Comparison of ENCODE assay signal across 8 mouse cellular contexts in the genomic region with DNA sequence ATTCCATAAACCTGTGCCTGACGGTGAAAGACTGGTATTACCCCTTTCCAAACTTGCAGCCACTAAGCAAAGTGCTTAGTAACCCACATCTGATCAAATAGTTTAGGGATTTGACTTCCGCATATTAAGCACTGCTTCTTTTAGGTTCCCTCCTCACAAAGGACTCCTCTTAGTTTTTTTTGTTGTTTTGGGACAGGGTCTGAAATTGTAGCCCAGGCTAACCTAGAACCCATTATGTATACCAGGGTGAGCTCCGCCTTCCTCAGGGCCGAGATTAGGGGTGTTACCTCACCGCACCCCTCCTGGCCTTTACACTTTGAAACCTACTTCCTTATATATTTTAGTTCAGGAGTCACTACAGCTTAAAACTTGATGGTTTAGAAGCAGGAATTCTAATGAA. TPM values are rescaled to one million over a fixed set of nuclear protein-coding genes. Genes with fewer than 3 reads are reported as not detected.
DNase-seq lines count a peak whose midpoint lies in the region; ATAC-seq and TF ChIP-seq lines count a peak whose summit lies in the region.

No protein-coding gene starts in this region.

- ATAC-seq in lung, embryonic 14.5 days (ENCODE audit: insufficient read depth): no peak
- no peak for ATAC-seq in forebrain, embryonic 11.5 days (replicated peaks; ENCODE audit: low FRiP score)
- no peak for ATAC-seq in limb, embryonic 14.5 days (ENCODE audit: low FRiP score, low read depth)
- no peak for ATAC-seq in stomach, embryonic 14.5 days (ENCODE audit: insufficient number of reproducible peaks, insufficient read depth, low FRiP score, low read depth)

- DNase-seq in lung, embryonic 14.5 days: no peak
- DNase-seq in lung, postnatal 4 days: no peak
- no peak for DNase-seq in forebrain, embryonic 11.5 days (ENCODE audit: low spot score)
- DNase-seq in limb, embryonic 14.5 days (ENCODE audit: low spot score): no peak
- DNase-seq in left cerebral cortex, postnatal 25 days (ENCODE audit: low spot score in 2 of 2): no peak
- DNase-seq in urinary bladder, postnatal 36 days (ENCODE audit: low spot score in 2 of 2): no peak
- no peak for DNase-seq in lung, postnatal 25 days (ENCODE audit: low spot score)

- peaks cover 29% of the 10 kb centered on the region for H3K4me1 ChIP-seq in lung, embryonic 14.5 days (ENCODE audit: insufficient read depth)
- peaks cover 17% of the 10 kb centered on the region for H3K4me1 ChIP-seq in forebrain, embryonic 11.5 days (replicated peaks; ENCODE audit: control insufficient read depth, insufficient read depth, low read length)
- H3K4me1 ChIP-seq in limb, embryonic 14.5 days (ENCODE audit: control insufficient read depth, insufficient read depth, low read length): peaks cover 26% of the 10 kb centered on the region
- H3K4me1 ChIP-seq in stomach, embryonic 14.5 days (ENCODE audit: control insufficient read depth, insufficient read depth, low read length): peaks cover 39% of the 10 kb centered on the region

- peak overlapping the region; percentile 94 for H3K4me2 ChIP-seq in lung, embryonic 14.5 days
- H3K4me2 ChIP-seq in forebrain, embryonic 11.5 days (ENCODE audit: low read depth, low read length, severe bottlenecking): peak overlapping the region; percentile 94
- peak overlapping the region; percentile 89 for H3K4me2 ChIP-seq in limb, embryonic 14.5 days (replicated peaks; ENCODE audit: low read depth, low read length, severe bottlenecking)
- H3K4me2 ChIP-seq in stomach, embryonic 14.5 days (replicated peaks; ENCODE audit: low read depth, low read length): peak overlapping the region; percentile 97

- H3K9me3 ChIP-seq in lung, embryonic 14.5 days (ENCODE audit: low read depth, low read length): no peaks in the 10 kb centered on the region
- H3K9me3 ChIP-seq in forebrain, embryonic 11.5 days (ENCODE audit: control insufficient read depth, low read length): no peaks in the 10 kb centered on the region
- no peaks in the 10 kb centered on the region for H3K9me3 ChIP-seq in limb, embryonic 14.5 days (ENCODE audit: control insufficient read depth, low read length)
- H3K9me3 ChIP-seq in stomach, embryonic 14.5 days (ENCODE audit: control insufficient read depth, low read depth, low read length): no peaks in the 10 kb centered on the region

- H3K27ac ChIP-seq in lung, embryonic 14.5 days (ENCODE audit: low read depth): peak overlapping the region; percentile 83; the same call in 1 of the 2 replicates
- no peak overlapping the region for H3K27ac ChIP-seq in forebrain, embryonic 11.5 days (ENCODE audit: low read depth, low read length)
- no peak overlapping the region for H3K27ac ChIP-seq in limb, embryonic 14.5 days (replicated peaks; ENCODE audit: low read depth, low read length)
- peak overlapping the region; percentile 81; the same call in 1 of the 2 replicates for H3K27ac ChIP-seq in stomach, embryonic 14.5 days (ENCODE audit: low read length)

- peak overlapping the region; percentile 52 for H3K4me3 ChIP-seq in lung, embryonic 14.5 days (ENCODE audit: low read depth, low read length)
- H3K4me3 ChIP-seq in forebrain, embryonic 11.5 days (ENCODE audit: low read depth, low read length): peak overlapping the region; percentile 38
- H3K4me3 ChIP-seq in limb, embryonic 14.5 days (replicated peaks; ENCODE audit: low read length): peak overlapping the region; percentile 44
- peak overlapping the region; percentile 42 for H3K4me3 ChIP-seq in stomach, embryonic 14.5 days (ENCODE audit: low read depth, low read length)

- intact Hi-C loops in left cerebral cortex, postnatal 25 days (cut with DNase I): no loop called here

- no peaks in the 10 kb centered on the region for H3K36me3 ChIP-seq in lung, embryonic 14.5 days (ENCODE audit: insufficient read depth)
- H3K36me3 ChIP-seq in forebrain, embryonic 11.5 days (ENCODE audit: control insufficient read depth, insufficient read depth, low read length): no peaks in the 10 kb centered on the region
- H3K36me3 ChIP-seq in limb, embryonic 14.5 days (ENCODE audit: control insufficient read depth, insufficient read depth, low read length): no peaks in the 10 kb centered on the region
- H3K36me3 ChIP-seq in stomach, embryonic 14.5 days (ENCODE audit: control insufficient read depth, insufficient read depth, low read length): no peaks in the 10 kb centered on the region

- TF ChIP-seq POLR2A in limb, embryonic 14.5 days (IDR thresholded peaks at IDR 0.05; ENCODE audit: borderline replicate concordance, extremely low read depth, insufficient read depth, insufficient read length): no peak

- no peak for TF ChIP-seq CTCF in lung, embryonic 14.5 days (IDR thresholded peaks at IDR 0.05; ENCODE audit: low read depth)

- H3K9ac ChIP-seq in lung, embryonic 14.5 days: peak overlapping the region; percentile 60
- H3K9ac ChIP-seq in forebrain, embryonic 11.5 days (ENCODE audit: low read length): peak overlapping the region; percentile 64
- H3K9ac ChIP-seq in limb, embryonic 14.5 days (ENCODE audit: low read depth, low read length, severe bottlenecking): peak overlapping the region; percentile 57; the same call in 1 of the 2 replicates
- H3K9ac ChIP-seq in stomach, embryonic 14.5 days (replicated peaks; ENCODE audit: low read depth, low read length): 0 out of 2 replicates have a peak overlapping the region, but pooled peaks have one; percentile 36

- no peaks in the 10 kb centered on the region for H3K27me3 ChIP-seq in lung, embryonic 14.5 days (ENCODE audit: insufficient read depth, low read length)
- H3K27me3 ChIP-seq in forebrain, embryonic 11.5 days (ENCODE audit: control insufficient read depth, insufficient read depth, low read length): no peaks in the 10 kb centered on the region
- H3K27me3 ChIP-seq in limb, embryonic 14.5 days (ENCODE audit: control insufficient read depth, insufficient read depth, low read length): no peaks in the 10 kb centered on the region
- no peaks in the 10 kb centered on the region for H3K27me3 ChIP-seq in stomach, embryonic 14.5 days (ENCODE audit: control insufficient read depth, insufficient read depth, low read length)

- WGBS in lung, embryonic 14.5 days: 30% methylated on average over 5 of the region's 5 CpGs
- WGBS in forebrain, embryonic 11.5 days: 42% methylated on average over 5 of the region's 5 CpGs
- 31% methylated on average over 5 of the region's 5 CpGs for WGBS in limb, embryonic 14.5 days
- WGBS in stomach, embryonic 14.5 days: 30% methylated on average over 5 of the region's 5 CpGs

RNA-seq across cellular contexts. Expression of gene Msl1, which starts 5.5 kb away (rescaled TPM):
- polyA plus RNA-seq in lung, embryonic 14.5 days (2014; fragmentation: Nextera tagmentation; extraction: Ambion mirVana): 16.2 and 16.3 TPM in 2 replicates
- polyA plus RNA-seq in forebrain, embryonic 11.5 days (2014; fragmentation: Nextera tagmentation; extraction: Ambion mirVana): 24.0 and 28.4 TPM in 2 replicates
- polyA plus RNA-seq in limb, embryonic 14.5 days (2012; rRNA removed): 76.9 and 81.1 TPM in 2 replicates
- 19.8 and 23.5 TPM in 2 replicates for polyA plus RNA-seq in limb, embryonic 14.5 days (2014; fragmentation: Nextera tagmentation; extraction: Ambion mirVana)
- polyA plus RNA-seq in stomach, embryonic 14.5 days (2014; fragmentation: Nextera tagmentation; extraction: Ambion mirVana): 21.6 and 22.3 TPM in 2 replicates
- 100 to 1,000 TPM; 190 to 193 TPM for total RNA-seq in left cerebral cortex, postnatal 25 days (2021)

RNA-seq across cellular contexts. Expression of gene Nr1d1, which starts 14.7 kb away (rescaled TPM):
- 1.4 and 1.7 TPM in 2 replicates for polyA plus RNA-seq in lung, embryonic 14.5 days (2014; fragmentation: Nextera tagmentation; extraction: Ambion mirVana)
- polyA plus RNA-seq in forebrain, embryonic 11.5 days (2014; fragmentation: Nextera tagmentation; extraction: Ambion mirVana): 1.0 and 1.6 TPM in 2 replicates
- 1.8 and 2.5 TPM in 2 replicates for polyA plus RNA-seq in limb, embryonic 14.5 days (2012; rRNA removed)
- 1.2 and 1.4 TPM in 2 replicates for polyA plus RNA-seq in limb, embryonic 14.5 days (2014; fragmentation: Nextera tagmentation; extraction: Ambion mirVana)
- polyA plus RNA-seq in stomach, embryonic 14.5 days (2014; fragmentation: Nextera tagmentation; extraction: Ambion mirVana): 1.7 and 2.3 TPM in 2 replicates
- total RNA-seq in left cerebral cortex, postnatal 25 days (2021): 100 to 1,000 TPM in 1 of 2 experiments, 10 to 100 TPM in 1; 92.5 to 121 TPM

RNA-seq across cellular contexts. Expression of gene Casc3, which starts 14.9 kb away (rescaled TPM):
- 41.0 and 42.8 TPM in 2 replicates for polyA plus RNA-seq in lung, embryonic 14.5 days (2014; fragmentation: Nextera tagmentation; extraction: Ambion mirVana)
- polyA plus RNA-seq in forebrain, embryonic 11.5 days (2014; fragmentation: Nextera tagmentation; extraction: Ambion mirVana): 59.9 and 63.2 TPM in 2 replicates
- polyA plus RNA-seq in limb, embryonic 14.5 days (2012; rRNA removed): 52.4 and 56.8 TPM in 2 replicates
- 34.1 and 40.4 TPM in 2 replicates for polyA plus RNA-seq in limb, embryonic 14.5 days (2014; fragmentation: Nextera tagmentation; extraction: Ambion mirVana)
- polyA plus RNA-seq in stomach, embryonic 14.5 days (2014; fragmentation: Nextera tagmentation; extraction: Ambion mirVana): 33.7 and 35.1 TPM in 2 replicates
- total RNA-seq in left cerebral cortex, postnatal 25 days (2021): 10 to 100 TPM; 53.9 to 54.7 TPM

RNA-seq across cellular contexts. Expression of gene Rapgefl1, which starts 46.8 kb away (rescaled TPM):
- 1.5 and 2.1 TPM in 2 replicates for polyA plus RNA-seq in lung, embryonic 14.5 days (2014; fragmentation: Nextera tagmentation; extraction: Ambion mirVana)
- polyA plus RNA-seq in forebrain, embryonic 11.5 days (2014; fragmentation: Nextera tagmentation; extraction: Ambion mirVana): 2.0 and 2.5 TPM in 2 replicates
- 31.4 and 41.8 TPM in 2 replicates for polyA plus RNA-seq in limb, embryonic 14.5 days (2012; rRNA removed)
- polyA plus RNA-seq in limb, embryonic 14.5 days (2014; fragmentation: Nextera tagmentation; extraction: Ambion mirVana): 8.8 and 8.9 TPM in 2 replicates
- polyA plus RNA-seq in stomach, embryonic 14.5 days (2014; fragmentation: Nextera tagmentation; extraction: Ambion mirVana): 5.6 and 7.7 TPM in 2 replicates
- 100 to 1,000 TPM; 138 to 148 TPM for total RNA-seq in left cerebral cortex, postnatal 25 days (2021)

RNA-seq across cellular contexts. Expression of gene Thra, which starts 49.4 kb away (rescaled TPM):
- polyA plus RNA-seq in lung, embryonic 14.5 days (2014; fragmentation: Nextera tagmentation; extraction: Ambion mirVana): 46.8 and 47.1 TPM in 2 replicates
- polyA plus RNA-seq in forebrain, embryonic 11.5 days (2014; fragmentation: Nextera tagmentation; extraction: Ambion mirVana): 35.9 and 36.9 TPM in 2 replicates
- 149 and 157 TPM in 2 replicates for polyA plus RNA-seq in limb, embryonic 14.5 days (2012; rRNA removed)
- polyA plus RNA-seq in limb, embryonic 14.5 days (2014; fragmentation: Nextera tagmentation; extraction: Ambion mirVana): 55.9 and 63.2 TPM in 2 replicates
- 61.4 and 62.9 TPM in 2 replicates for polyA plus RNA-seq in stomach, embryonic 14.5 days (2014; fragmentation: Nextera tagmentation; extraction: Ambion mirVana)
- total RNA-seq in left cerebral cortex, postnatal 25 days (2021): 100 to 1,000 TPM; 719 to 771 TPM

Comparison
In these comparisons a context has a peak if more than half of its experiments do, and no peak if none do; other contexts are left out.
1. H3K27ac ChIP-seq: peak in lung, embryonic 14.5 days (single experiment) and stomach, embryonic 14.5 days (single experiment); none in forebrain, embryonic 11.5 days (single experiment) and limb, embryonic 14.5 days (single experiment).
2. Peak in every context shown above with its lines, with median percentiles within 50 percentile points of each other: H3K4me2 ChIP-seq, H3K4me3 ChIP-seq and H3K9ac ChIP-seq.